Mouse (Mus musculus) skeletal muscle tissue, adult 2 months (tissue): ENCODE measurements around the gene Grin2d.
A peak's percentile ranks its signal among the peaks of the same experiment; 100 is the strongest.

ENCODE experiments used
- DNase-seq: peaks from one replicate; pipeline ENCODE4 v3.0.0-alpha.2; 2012; ENCODE audit warnings: low read depth, low spot score

Grin2d gene

GRCm38 (mm10) chr7:45809276-45810075, 68.7 kb downstream of the Grin2d start:
- DNase-seq: no peak

GRCm38 (mm10) chr7:45808471-45808870, 69.7 kb downstream of the Grin2d start:
- no peak for DNase-seq

DNA sequence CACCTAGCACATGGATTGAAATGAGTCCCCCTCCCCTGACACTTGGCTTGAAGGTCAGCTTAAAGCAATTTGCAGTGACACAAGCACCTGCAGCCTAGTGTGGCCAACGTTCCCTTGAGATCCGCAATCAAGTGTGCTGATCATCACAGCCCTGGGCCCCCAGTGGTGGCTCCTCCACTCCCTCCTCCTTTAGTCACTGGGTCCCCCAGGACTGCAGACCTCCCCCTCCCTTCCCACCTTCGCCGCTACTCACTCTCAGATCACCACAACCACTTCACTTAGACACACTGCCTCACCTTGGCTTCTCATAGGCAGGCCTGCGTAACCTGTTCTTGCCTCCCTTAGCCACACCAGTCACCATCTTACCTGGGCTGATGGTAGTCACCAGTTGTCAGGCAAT, 72.2 kb downstream of the Grin2d start:
- DNase-seq: no peak

GRCm38 (mm10) chr7:45802551-45802950, 75.6 kb downstream of the Grin2d start:
- no peak for DNase-seq

DNA sequence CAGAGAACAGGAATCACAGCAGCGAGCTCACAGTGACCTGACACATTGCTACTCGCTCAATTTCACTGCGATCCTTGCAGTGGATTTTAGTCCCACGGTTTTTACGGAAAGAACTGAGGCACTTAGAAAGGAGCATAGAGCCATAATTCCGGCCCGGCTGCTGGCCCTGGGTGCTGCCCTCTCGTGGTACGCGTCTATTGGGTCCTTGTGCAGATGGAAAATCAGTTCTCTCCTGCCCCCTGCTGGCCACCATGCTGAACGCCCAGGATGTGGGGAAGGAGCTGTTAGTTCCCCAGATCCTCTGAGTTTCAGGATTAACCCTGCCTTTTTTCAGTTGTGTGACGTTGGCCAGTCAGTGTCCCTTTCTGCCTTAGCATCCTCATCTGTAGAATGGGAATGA, 76.8 kb downstream of the Grin2d start:
- peak; percentile 86 for DNase-seq

GRCm38 (mm10) chr7:45800546-45801204, 77.5 kb downstream of the Grin2d start:
- no peak for DNase-seq

DNA sequence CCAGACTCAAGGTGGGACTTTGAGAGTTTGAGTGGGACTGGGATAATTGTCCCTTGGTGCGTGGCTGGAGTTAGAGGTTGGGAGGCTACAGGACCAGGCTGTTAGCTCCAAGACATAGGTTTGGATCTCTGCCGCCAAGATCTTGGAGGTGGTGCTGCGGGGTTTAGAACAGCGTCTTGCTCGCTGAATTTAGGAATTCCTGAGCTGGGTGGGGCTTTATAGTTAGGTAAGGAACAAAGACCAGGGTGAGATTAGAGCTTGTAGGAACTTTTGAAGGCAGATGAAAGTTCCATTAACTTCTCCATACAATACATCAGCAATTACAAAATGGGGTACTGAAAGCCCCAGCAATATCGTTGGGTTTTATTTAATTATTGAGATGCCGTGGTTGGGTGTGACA, 78.2 kb downstream of the Grin2d start:
- no peak for DNase-seq

DNA sequence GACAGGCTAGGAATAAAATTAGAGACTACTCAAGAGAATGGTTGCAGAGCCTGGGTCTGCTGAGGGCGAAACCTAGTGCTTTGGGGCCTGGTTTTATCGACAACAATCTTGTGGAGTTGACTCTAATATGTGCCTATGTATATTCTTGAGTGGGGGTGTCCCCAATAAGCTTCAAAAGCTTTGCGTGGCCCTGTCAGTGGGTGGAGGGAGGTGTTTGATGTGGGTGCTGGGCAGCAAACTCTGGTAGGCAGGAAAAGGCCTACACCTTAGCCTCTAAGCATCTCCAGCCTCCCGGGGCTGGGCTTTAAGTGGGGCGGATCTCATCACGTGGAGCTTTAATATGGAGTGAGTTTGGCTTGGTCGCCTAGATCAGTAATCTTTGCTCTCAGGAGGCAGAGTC, 79.2 kb downstream of the Grin2d start:
- DNase-seq: no peak

GRCm38 (mm10) chr7:45798511-45798836, 79.7 kb downstream of the Grin2d start:
- no peak for DNase-seq

GRCm38 (mm10) chr7:45797661-45798510, 80.3 kb downstream of the Grin2d start:
- no peak for DNase-seq

DNA sequence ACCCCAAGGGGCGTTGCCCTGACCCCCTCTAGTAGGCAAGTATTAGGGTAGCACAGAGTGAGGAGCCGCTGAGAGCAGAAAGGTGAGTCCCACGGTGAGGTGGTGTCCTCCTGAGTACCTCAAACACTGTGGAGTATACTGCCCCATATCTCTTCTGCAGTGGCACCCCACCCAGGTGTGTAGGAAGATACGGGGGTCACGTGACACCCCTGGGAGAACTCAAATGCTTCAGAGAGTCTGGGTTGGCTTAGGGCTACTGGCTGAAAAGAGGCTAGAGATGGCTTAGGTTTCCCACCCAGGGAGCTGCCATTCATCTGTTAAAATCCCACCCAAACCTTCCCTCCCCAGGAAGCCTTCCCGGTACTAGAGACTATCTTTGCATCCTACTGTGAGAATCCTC, 81.2 kb downstream of the Grin2d start:
- no peak for DNase-seq

DNA sequence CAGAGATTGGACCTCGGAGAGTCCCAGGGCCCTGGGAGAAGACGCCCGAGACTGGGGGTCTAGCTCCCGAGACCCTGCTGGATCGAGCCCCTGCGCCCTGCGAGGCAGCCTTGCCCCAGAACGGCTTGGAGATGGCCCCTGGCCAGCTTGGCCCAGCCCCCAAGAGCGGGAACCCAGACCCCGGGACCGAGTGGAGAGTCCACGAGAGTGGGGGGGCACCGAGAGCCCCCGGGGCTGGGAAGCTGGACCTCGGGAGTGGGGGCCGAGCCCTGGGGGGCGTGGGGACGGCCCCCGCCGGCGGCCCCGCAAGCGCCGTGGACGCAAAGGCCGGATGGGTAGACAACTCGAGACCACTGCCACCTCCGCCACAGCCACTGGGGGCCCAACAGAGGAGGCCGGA, 83.2 kb downstream of the Grin2d start:
- no peak for DNase-seq

- DNase-seq: no peak
These were observed 84.1 kb downstream of the Grin2d start for GRCm38 (mm10) chr7:45793969-45794585.

- DNase-seq: no peak
These were observed 84.9 kb downstream of the Grin2d start for GRCm38 (mm10) chr7:45793240-45793639.

DNA sequence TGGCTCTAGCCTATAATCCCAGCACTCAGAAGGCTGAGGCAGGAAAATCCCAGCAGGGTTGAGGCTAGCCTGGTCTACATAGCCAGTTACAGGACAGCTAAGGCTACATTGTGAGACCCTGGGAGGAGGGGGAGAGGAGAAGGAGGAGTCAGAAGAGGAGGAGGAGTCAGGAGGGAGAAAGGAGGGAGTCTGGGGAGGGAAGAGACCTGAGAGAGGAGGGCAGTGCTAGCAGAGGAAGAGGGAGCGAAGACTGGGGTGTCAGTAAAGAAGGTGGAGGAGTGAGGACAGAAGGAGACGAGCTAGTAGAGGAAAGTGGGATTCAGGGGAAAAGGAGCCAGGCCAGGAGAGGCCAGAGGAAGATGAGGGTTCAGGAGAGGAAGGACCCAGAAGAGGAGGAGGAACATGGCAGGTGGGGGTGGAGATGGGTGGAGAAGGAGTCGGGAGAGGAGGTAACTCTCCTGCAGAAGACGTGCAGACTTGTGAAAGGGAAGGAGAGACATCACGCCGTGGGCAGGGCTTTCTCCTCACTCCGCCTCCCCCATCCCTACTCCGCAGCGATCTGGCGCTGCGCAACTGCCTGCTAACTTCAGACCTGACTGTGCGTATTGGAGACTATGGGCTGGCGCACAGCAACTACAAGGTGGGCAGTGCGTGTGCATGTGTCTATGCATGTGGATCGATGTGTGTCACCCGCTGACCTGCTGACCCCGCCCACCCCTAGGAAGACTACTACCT, 86.3 kb downstream of the Grin2d start:
- DNase-seq: no peak

DNA sequence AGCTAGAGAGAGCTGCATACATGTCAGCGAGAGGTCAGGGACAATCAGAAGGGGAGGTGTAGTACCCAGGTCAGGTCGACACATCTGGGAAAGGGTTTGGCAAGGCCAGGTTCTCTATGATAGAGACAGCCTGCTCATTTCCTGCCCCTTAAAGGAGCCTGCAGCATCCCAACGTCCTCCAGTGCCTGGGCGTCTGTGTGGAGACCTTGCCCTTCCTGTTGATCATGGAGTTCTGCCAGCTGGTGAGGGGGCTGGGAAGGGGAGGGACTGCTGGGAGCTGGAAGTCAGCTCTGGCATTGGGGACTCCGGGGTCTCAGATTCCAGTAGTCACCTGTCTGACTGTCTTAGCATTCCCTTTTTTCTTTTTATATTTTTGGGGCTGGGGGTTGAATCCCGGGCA, 87.5 kb downstream of the Grin2d start:
- DNase-seq: no peak

DNA sequence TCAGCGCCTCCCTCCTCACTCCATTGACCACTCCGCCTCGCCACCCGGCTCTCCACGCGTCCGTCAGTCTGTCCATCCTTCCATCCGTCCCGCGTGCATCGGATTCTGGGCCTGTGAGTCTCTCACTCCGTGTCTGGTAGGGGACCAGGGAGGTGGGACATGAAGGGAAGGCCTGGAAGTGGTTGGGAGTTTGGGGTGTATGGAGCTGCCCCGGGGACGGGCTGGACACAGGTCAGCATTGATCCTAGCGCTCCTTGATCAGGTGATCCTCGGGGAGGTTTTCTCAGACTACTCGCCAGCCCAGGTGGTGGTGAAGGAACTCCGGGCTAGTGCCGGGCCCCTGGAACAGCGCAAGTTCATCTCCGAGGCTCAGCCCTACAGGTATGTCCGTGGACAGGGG, 90.5 kb downstream of the Grin2d start:
- no peak for DNase-seq

GRCm38 (mm10) chr7:45786661-45787413, 91.3 kb downstream of the Grin2d start:
- DNase-seq: no peak

GRCm38 (mm10) chr7:45786136-45786578, 92.0 kb downstream of the Grin2d start:
- DNase-seq: no peak

DNA sequence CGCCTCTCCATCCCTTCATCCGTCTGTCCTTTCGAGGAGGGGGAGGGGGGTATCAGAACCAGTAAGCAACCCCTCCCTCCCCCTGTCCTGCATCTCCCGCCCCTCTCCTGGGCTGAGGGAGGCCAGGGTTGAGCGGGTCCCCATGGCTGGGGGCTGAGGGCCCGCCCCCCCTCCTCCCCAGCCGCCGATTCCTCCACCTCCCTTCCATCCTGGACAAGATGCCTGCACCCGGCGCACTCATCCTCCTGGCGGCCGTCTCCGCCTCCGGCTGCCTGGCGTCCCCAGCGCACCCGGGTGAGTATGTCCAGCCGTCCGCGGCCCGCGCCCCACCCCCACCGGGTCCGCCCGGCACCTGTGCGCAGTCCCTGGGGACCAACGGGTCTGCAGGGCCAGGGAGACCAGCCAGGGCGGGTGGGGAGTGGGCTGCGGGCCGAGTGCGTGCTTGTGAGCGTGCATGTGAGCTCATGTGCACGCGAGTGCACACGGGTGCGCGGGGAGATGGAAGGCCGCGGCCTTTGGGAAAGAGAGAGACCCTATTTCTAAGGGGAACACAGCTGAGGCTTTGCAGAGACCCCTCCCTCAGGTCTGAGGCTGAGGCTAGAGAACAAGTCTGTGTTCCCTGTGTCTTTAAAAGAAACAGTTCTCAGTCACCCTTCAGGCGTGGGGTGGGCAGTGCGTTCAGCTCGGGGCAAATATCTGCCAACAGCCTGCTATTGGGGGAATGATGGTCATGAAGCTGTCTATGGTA, 92.6 kb downstream of the Grin2d start:
- DNase-seq: no peak
